Mouse (Mus musculus) testis, adult 2 months (tissue): Measurements from ENCODE around the gene H3f3b.

Experiments
- CTCF ChIP-seq: fragments of 200-500 bp; IDR thresholded peaks from 2 replicates; pipeline ENCODE4 v1.5.1; 2012; ENCODE audit warnings: low read depth, mild to moderate bottlenecking, inconsistent platforms, low read length, moderate library complexity; ENCODE audit not compliant: control insufficient read depth, insufficient read depth, insufficient replicate concordance
- POLR2A ChIP-seq: fragments of 200-500 bp; IDR thresholded peaks from 2 replicates; pipeline ENCODE4 v1.6.1; 2012; ENCODE audit warnings: low read depth, mild to moderate bottlenecking, inconsistent platforms, low read length, moderate library complexity; ENCODE audit not compliant: control insufficient read depth

DNA sequence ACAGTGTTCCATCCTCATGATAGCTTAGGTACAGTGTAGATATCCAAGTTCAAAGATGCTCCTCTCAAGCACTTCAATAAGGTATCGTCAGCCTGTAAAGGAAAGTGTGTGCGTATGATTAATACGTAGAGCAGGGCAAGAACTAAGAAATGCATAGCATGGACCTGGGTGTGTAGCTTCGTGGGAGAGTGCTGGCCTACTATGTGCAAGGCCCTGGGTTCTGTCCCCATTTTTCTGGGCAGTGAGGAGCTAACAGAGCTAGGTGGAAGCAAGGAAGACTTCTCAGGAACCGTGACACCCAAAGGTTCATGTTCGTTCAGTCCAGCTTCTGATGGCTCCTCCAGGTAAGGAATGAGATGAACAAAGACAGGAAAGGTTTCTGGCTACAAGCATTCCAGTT lies 17.4 kb upstream of the H3f3b start:
- no peak for TF ChIP-seq CTCF
- no peak for TF ChIP-seq POLR2A
